Mouse (Mus musculus) spleen, postnatal 36 days (tissue): Measurements from ENCODE around the gene Gabbr2.

Source experiments
- DNase-seq, 2 experiments: peaks; one replicate each; pipeline ENCODE4 v3.0.0; 2022; ENCODE audit warnings: low spot score in 2 of 2, mixed read lengths in 1 of 2

Gene Gabbr2

GRCm38 (mm10) chr4:46617408-46617807 lies 374.3 kb downstream of the Gabbr2 start:
- DNase-seq: no peak

GRCm38 (mm10) chr4:46614641-46615040 lies 377.0 kb downstream of the Gabbr2 start:
- no peak for DNase-seq

- no peak for DNase-seq
Observed at GRCm38 (mm10) chr4:46613618-46614017, 378.1 kb downstream of the Gabbr2 start.
